Mouse (Mus musculus) forebrain, embryonic 14.5 days (tissue): Measurements from ENCODE around the gene Tmub1. TPM values are rescaled to one million over a fixed set of nuclear protein-coding genes. Genes with fewer than 3 reads are reported as not detected.
"Not testable (repeated sequence)": the region's sequence is repeated elsewhere in the genome, so short reads cannot be mapped to it uniquely, and the experiment has no call there.

Experiments
- ATAC-seq: fragments of 200-750 bp; cut with Nextera tagmentation; 2 replicates; pipeline ENCODE4 v1.8.0; 2017; ENCODE audit warnings: mild to moderate bottlenecking, moderate library complexity
- DNase-seq: peaks from one replicate; pipeline ENCODE4 v3.0.0-alpha.2; 2015; ENCODE audit warnings: low spot score
- H3K27ac ChIP-seq: fragments of 300-500 bp; sonication (generic); 2 replicates; pipeline ENCODE4 v1.5.1; 2014; ENCODE audit warnings: low read depth, mild to moderate bottlenecking, control low read depth, low read length, moderate library complexity
- H3K27me3 ChIP-seq: fragments of 300-500 bp; sonication (generic); replicated peaks from 2 replicates; pipeline ENCODE4 v1.6.1; 2014; ENCODE audit warnings: low read length, control low read depth, mixed read lengths; ENCODE audit not compliant: control insufficient read depth, insufficient read depth
- H3K36me3 ChIP-seq: fragments of 300-500 bp; sonication (generic); 2 replicates; pipeline ENCODE4 v1.6.1; 2014; ENCODE audit warnings: low read length, control low read depth; ENCODE audit not compliant: control insufficient read depth, insufficient read depth
- H3K4me1 ChIP-seq: fragments of 300-500 bp; sonication (generic); 2 replicates; pipeline ENCODE4 v1.6.1; 2014; ENCODE audit warnings: antibody characterized with exemption, low read length, control low read depth; ENCODE audit not compliant: control insufficient read depth, insufficient read depth
- H3K4me2 ChIP-seq: fragments of 300-500 bp; sonication (generic); 2 replicates; pipeline ENCODE4 v1.6.1; 2014; ENCODE audit warnings: mild to moderate bottlenecking, control low read depth, low read length
- H3K4me3 ChIP-seq: fragments of 300-500 bp; sonication (generic); 2 replicates; pipeline ENCODE4 v1.5.1; 2014; ENCODE audit warnings: low read depth, low read length, control low read depth
- H3K9ac ChIP-seq: fragments of 300-500 bp; sonication (generic); 2 replicates; pipeline ENCODE4 v1.6.1; 2014; ENCODE audit warnings: mild to moderate bottlenecking, low read length, control low read depth, moderate library complexity
- H3K9me3 ChIP-seq: fragments of 300-500 bp; sonication (generic); replicated peaks from 2 replicates; pipeline ENCODE4 v1.6.1; 2016; ENCODE audit warnings: low read length, control low read depth, mixed read lengths; ENCODE audit not compliant: control insufficient read depth
- WGBS: fragments of 180-500 bp; shearing (Covaris S2); extraction: QIAGEN DNeasy Blood & Tissue Kit; methylation state at CpG from one replicate; pipeline ENCODE4 v1.1.7; 2014; 5-methylcytosine and 5-hydroxymethylcytosine counted together
- polyA plus RNA-seq: library from polyadenylated mRNA; unstranded; fragments of >200 nt; fragmentation: Nextera tagmentation; extraction: Ambion mirVana; gene quantifications from 2 replicates; pipeline ENCODE4 v1.2.1, GENCODE M21; 2014

Tmub1 gene
- polyA plus RNA-seq, 1 experiment from 2014 or later = 45.5 TPM

DNA sequence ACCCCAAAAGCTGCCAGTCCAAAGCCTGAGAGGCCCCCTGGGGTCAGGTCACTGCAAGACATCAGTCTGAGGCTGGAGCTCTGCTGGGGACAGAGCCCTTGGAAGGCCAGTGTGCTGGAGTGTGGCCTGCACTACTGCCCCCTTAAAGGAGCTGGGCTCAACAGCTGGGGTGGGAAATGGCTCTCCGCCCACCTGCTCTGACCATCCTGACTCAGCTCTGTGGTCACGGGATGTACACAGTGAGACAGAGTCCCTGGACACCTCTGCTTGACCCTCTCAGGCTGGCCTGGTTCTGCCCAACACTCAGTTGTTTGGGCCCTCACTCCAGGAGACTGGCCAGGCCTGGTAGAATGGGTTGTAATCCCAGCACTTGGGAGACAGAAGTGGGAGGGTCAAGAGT, 38.2 kb downstream of the Tmub1 start:
- H3K36me3 ChIP-seq = peaks cover 14% of the 10 kb centered on the region
- H3K9me3 ChIP-seq = no peaks in the 10 kb centered on the region
- ATAC-seq = no peak
- no peak overlapping the region for H3K27ac ChIP-seq
- H3K4me1 ChIP-seq = no peaks in the 10 kb centered on the region
- H3K27me3 ChIP-seq = no peaks in the 10 kb centered on the region
- H3K9ac ChIP-seq = no peak overlapping the region
- no peak for DNase-seq
- no peak overlapping the region for H3K4me3 ChIP-seq
- H3K4me2 ChIP-seq = no peak overlapping the region
- 84% methylated on average over 2 of the region's 2 CpGs for WGBS

GRCm38 (mm10) chr5:24408651-24409050, 39.0 kb downstream of the Tmub1 start:
- Histone ChIP-seq H3K4me1 (no peaks in the 10 kb centered on the region), H3K9me3 (no peaks in the 10 kb centered on the region), H3K27ac (no peak overlapping the region), H3K4me2 (no peak overlapping the region), H3K4me3 (no peak overlapping the region), H3K27me3 (no peaks in the 10 kb centered on the region), H3K36me3 (peaks cover 16% of the 10 kb centered on the region), H3K9ac (no peak overlapping the region)
- no peak for ATAC-seq
- WGBS = 91% methylated on average over 13 of the region's 13 CpGs
- no peak for DNase-seq

- WGBS = 76% methylated on average over 3 of the region's 3 CpGs
- Histone ChIP-seq H3K36me3 (peaks cover 45% of the 10 kb centered on the region), H3K9me3 (no peaks in the 10 kb centered on the region), H3K4me3 (no peak overlapping the region), H3K4me2 (no peak overlapping the region), H3K4me1 (no peaks in the 10 kb centered on the region), H3K9ac (no peak overlapping the region), H3K27ac (no peak overlapping the region), H3K27me3 (no peaks in the 10 kb centered on the region)
- ATAC-seq (no peak), DNase-seq (no peak)
Observed at GRCm38 (mm10) chr5:24405389-24405876, 42.2 kb downstream of the Tmub1 start.

DNA sequence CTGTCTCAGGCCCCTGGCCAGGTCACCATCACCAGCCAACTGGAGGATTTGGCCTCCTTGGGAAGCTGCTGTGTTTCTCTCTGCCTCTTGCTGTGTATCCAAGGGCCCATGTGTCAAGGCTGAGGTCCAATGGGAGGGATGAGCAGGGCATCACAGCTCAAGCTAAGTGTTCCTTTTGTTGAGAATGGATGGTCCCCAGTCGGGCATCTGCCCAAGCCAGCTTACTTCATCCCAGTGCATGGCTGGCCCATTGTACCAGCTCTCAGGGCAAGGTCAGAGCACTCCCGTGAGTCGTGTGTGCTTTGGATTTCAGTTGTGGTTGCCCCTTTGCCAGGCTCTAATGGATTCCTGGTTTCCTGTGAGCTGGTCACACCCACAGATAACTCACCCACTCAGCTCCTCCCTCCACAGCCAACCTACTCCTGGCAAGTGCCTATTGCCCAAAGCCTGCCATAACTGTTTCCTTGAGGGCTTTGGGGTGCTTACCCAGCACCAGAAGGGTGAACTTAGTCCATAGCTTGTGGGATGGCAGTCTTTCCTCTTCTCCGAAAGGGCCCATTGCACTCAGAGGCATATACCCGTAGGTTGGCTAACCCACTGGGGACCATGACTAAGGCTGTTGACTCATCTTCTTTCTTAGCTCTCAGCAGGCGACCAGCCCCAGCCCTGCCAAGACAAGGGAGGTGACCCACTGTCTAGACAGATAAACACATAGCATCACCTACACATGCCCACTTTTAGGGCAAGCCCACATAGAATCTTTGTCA, 42.9 kb downstream of the Tmub1 start:
- Histone ChIP-seq H3K4me1 (no peaks in the 10 kb centered on the region), H3K9me3 (no peaks in the 10 kb centered on the region), H3K4me3 (no peak overlapping the region), H3K9ac (no peak overlapping the region), H3K27ac (no peak overlapping the region), H3K36me3 (peaks cover 49% of the 10 kb centered on the region), H3K4me2 (no peak overlapping the region), H3K27me3 (no peaks in the 10 kb centered on the region)
- DNase-seq (no peak), ATAC-seq (no peak)
- WGBS = 86% methylated on average over 6 of the region's 6 CpGs

GRCm38 (mm10) chr5:24401969-24402368, 45.7 kb downstream of the Tmub1 start:
- no peak for DNase-seq

GRCm38 (mm10) chr5:24400911-24401605, 46.6 kb downstream of the Tmub1 start:
- Histone ChIP-seq H3K9me3 (no peaks in the 10 kb centered on the region), H3K4me1 (no peaks in the 10 kb centered on the region), H3K4me2 (no peak overlapping the region), H3K27me3 (no peaks in the 10 kb centered on the region), H3K36me3 (peaks cover 38% of the 10 kb centered on the region), H3K9ac (no peak overlapping the region), H3K4me3 (no peak overlapping the region), H3K27ac (no peak overlapping the region)
- ATAC-seq (no peak), DNase-seq (no peak)
- 94% methylated on average over 5 of the region's 5 CpGs for whole genome bisulfite sequencing

More at GRCm38 (mm10) chr5:24401969-24402368, 45.7 kb downstream of the Tmub1 start:
- no peak for ATAC-seq
- no peaks in the 10 kb centered on the region for H3K4me1 ChIP-seq
- no peaks in the 10 kb centered on the region for H3K9me3 ChIP-seq
- no peaks in the 10 kb centered on the region for H3K27me3 ChIP-seq
- 74% methylated on average over 9 of the region's 9 CpGs for WGBS
- H3K27ac ChIP-seq = no peak overlapping the region
- peaks cover 45% of the 10 kb centered on the region for H3K36me3 ChIP-seq
- H3K9ac ChIP-seq = no peak overlapping the region
- H3K4me2 ChIP-seq = no peak overlapping the region
- H3K4me3 ChIP-seq = no peak overlapping the region

DNA sequence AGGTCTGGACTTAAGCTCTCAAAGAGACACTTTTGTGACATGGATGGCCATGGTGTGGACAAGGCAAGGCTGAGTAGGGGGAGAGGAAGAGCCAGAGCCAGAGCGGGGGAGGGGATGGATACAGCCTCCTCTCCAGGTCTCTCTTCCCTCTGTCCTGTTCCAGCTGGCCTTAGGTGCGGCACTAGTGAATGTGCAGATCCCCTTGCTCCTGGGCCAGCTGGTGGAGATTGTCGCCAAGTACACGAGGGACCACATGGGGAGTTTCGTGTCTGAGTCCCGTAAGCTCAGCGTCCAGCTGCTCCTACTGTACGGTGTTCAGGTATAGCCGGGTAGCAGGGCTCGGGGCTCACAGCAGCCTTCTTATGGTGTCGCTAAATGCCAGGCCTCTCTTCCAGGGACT, 47.3 kb downstream of the Tmub1 start:
- no peak overlapping the region for H3K9ac ChIP-seq
- H3K4me1 ChIP-seq = no peaks in the 10 kb centered on the region
- H3K4me3 ChIP-seq = no peak overlapping the region
- peaks cover 38% of the 10 kb centered on the region; the same call in 1 of the 2 replicates for H3K36me3 ChIP-seq
- no peak overlapping the region for H3K27ac ChIP-seq
- H3K4me2 ChIP-seq = no peak overlapping the region
- DNase-seq (no peak), ATAC-seq (no peak)
- H3K27me3 ChIP-seq = no peaks in the 10 kb centered on the region
- WGBS = 87% methylated on average over 11 of the region's 11 CpGs
- no peaks in the 10 kb centered on the region for H3K9me3 ChIP-seq

DNA sequence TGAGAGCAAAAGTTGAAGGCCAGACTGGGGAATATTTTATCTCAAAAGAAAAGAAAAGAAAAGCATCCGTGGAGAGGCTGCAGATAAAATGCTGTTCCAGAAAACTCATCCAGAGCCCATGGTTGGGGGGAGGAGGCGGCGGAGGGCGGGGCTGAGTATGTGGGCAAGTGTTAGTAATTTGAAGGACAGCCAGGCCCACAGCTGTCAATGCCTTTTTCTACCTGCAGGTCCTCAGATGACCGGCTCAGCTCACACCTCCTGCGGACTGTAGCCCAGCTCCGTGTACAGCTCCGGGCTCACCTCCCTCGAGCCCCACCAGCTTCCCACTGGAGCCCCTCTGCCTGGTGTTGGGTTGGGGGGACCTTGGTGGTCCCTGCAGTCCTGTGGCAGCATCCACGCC, 48.0 kb downstream of the Tmub1 start:
- no peak overlapping the region for H3K27ac ChIP-seq
- no peaks in the 10 kb centered on the region for H3K4me1 ChIP-seq
- no peak for DNase-seq
- no peak overlapping the region for H3K4me3 ChIP-seq
- 86% methylated on average over 10 of the region's 10 CpGs for WGBS
- peaks cover 38% of the 10 kb centered on the region; the same call in 1 of the 2 replicates for H3K36me3 ChIP-seq
- H3K9me3 ChIP-seq = no peaks in the 10 kb centered on the region
- no peak overlapping the region for H3K4me2 ChIP-seq
- H3K9ac ChIP-seq = no peak overlapping the region
- ATAC-seq = no peak
- H3K27me3 ChIP-seq = no peaks in the 10 kb centered on the region

GRCm38 (mm10) chr5:24396254-24396653, 51.4 kb downstream of the Tmub1 start:
- 94% methylated on average over 6 of the region's 6 CpGs for WGBS
- H3K9me3 ChIP-seq, ATAC-seq, H3K4me2 ChIP-seq, H3K4me1 ChIP-seq, H3K4me3 ChIP-seq, H3K27ac ChIP-seq, H3K27me3 ChIP-seq, DNase-seq, H3K9ac ChIP-seq: not testable (repeated sequence)
- H3K36me3 ChIP-seq = 0 out of 2 replicates have a peak, but pooled peaks cover 12% of the 10 kb centered on the region
